Mouse (Mus musculus) erythroid progenitor cell, adult 5-6 weeks (primary cell): ENCODE data around the gene Hyal2. TPM values are rescaled to one million over a fixed set of nuclear protein-coding genes. Genes with fewer than 3 reads are reported as not detected.

Experiments
- ATAC-seq: replicated peaks from 2 replicates; pipeline ENCODE4 v1.8.0; 2016; ENCODE audit warnings: moderate number of reproducible peaks, mild to moderate bottlenecking, moderate TSS enrichment, inconsistent platforms; ENCODE audit not compliant: poor library complexity, low FRiP score, severe bottlenecking
- total RNA-seq, 2 experiments: library from RNA; stranded (forward) in 1 of 2; stranded (reverse) in 1 of 2; fragments of 150-400 nt in 1 of 2; fragments of 186-747, 209-891 nt in 1 of 2; gene quantifications; 2 replicates each; pipeline versions ENCODE4 v1.2.3 to v1.2.4; 2015 to 2017; ENCODE audit warnings: low replicate concordance in 2 of 2

Gene Hyal2
- total RNA-seq, 2 experiments from 2014 or later: 0.30 to 2.5 TPM

DNA sequence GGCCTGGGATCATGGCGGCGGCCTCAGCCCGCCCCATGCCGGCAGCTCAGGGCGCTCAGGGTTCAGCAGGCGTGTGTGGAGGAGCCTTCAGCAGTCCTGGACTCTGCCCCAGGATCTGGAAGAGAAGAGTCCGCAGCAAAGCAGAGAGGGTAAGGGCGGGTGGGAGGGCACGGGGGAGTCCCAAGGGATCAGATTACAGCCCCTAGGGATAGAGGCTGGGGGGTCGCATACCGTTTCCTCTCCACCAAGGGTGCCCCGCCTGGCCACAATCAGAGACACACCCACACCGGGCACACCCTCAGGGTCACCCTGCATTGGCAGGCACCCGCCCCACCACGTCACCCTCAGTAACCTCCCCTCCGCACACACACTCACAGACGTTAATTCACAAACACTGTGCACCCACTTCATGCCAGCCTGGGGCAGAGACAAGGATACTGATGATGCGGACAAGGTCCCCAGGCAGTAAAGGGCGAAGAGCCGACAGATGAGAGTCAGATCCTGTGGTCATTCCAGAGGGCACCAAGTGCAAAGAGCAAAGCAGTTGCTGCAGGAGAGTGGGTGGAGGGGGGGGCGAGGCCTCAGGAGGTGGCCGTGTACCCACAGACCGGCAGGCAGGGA lies 37.4 kb downstream of the Hyal2 start:
- ATAC-seq: no peak

DNA sequence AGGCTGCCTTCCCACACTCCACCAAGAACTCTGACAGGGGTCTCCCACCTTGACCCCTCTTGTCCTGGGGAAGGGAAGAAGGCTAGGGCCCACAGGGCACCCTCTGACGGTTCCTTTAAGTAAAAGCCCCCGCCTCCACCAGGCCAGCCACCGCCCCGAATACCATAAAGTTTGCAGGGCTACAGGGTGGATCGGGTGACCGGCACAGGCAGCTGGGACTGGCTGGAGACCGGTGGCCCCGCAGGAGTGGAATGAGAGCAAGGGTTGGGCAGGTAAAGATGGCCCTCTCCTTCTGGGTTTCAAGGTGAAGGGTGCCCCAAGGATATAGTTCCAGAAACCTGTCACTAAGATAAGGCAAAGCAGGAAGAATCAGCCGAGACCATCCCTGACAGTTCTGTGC lies 38.8 kb downstream of the Hyal2 start:
- no peak for ATAC-seq

DNA sequence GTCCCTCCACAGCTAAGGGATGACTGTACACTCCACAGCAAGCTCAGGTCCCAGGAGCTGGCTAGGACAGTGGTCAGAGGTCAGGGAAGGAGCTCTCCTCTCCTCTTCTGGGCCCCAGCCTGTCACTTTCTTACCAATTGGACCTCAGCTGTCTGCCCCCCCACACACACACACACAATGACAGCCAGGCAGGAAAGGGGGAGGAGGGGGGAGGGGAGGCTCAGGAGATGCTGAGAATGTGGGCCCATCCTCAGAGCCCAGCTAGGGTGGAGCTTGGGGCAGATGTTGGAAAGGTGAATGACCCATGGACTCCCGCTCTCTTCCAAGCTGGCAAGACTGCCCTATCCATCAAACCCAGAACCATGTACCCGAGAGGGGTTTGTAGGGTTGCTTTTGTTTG lies 39.3 kb downstream of the Hyal2 start:
- ATAC-seq: no peak

GRCm38 (mm10) chr9:107607653-107608245 lies 40.0 kb downstream of the Hyal2 start:
- ATAC-seq: no peak

GRCm38 (mm10) chr9:107608741-107609432 lies 41.1 kb downstream of the Hyal2 start, which contains the start of gene Sema3b:
Sema3b (minus strand) TSS chr9:107609229.
- no peak for ATAC-seq

- ATAC-seq: no peak
Observed at GRCm38 (mm10) chr9:107609433-107609830, 41.7 kb downstream of the Hyal2 start.

DNA sequence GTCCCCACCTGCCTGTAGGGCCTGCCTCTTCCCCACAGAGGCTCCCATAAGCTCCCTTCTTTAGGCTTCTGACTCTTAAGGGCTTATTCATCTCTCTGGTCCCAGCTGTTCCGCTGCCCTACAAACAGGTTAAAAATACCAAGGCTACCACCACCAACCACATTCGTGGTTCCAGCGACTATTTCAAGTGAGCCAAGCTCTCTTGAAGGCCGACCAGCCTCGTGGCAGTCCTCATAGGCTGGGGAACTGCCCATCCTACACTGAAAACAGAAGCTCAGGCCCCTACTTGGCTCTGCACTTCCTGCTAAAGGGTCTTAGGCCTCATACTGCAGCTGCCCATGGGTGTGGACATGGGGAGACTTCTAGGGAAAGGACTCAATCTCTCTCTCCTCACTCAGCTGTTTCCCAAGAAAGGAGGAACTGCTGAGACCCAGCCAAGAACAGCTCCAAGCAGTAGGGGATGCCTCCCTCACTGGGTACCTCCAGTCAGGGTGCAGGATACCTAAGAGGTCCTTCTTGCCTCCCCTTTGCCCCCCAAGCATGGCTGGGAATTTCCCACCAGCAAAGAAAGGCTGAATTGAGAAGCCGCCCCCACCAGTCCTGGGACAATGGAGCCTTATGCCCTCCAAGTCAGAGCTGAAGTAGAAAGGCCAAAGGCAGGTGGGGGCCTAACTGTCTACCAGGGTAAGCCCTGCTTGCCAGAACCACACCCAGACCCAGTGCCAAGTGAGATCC lies 43.9 kb downstream of the Hyal2 start:
- no peak for ATAC-seq

DNA sequence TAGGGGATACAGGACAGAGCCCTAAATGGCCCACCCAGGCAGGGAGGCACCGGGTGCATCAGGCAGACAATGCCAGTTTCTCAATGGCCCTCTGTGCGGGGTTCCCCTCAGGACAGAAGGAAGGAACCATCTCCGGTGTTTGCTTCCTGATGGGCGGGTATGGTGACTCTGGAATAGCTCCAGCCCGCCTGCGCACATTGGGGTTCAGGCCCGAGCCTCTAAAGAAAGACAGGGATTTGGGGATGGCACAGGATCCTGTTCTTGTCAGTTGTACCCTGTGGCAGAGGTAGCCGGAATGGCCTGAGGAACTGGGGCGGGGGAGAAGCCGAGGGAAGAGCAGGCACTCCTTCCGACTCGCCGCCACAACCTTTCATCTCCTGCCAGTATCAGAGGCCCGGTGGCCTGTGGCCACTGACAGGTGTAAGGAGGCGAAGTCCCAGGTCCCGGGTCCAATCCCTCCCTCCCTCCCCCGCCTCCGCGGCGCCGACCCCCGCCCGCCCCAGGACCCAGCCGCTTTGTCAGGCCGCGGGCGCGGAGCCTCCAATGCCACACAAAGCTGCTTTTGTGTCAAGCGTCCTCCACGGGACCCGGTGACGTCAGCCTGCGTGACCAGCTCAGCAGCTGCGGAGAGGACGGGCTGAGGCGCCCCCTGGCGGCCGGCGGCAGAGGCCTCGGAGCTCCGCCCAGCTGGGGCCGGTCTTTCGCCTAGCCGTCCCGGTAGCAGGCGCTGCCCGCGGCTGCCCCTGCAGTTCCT lies 44.6 kb downstream of the Hyal2 start:
- ATAC-seq: peak; percentile 91

DNA sequence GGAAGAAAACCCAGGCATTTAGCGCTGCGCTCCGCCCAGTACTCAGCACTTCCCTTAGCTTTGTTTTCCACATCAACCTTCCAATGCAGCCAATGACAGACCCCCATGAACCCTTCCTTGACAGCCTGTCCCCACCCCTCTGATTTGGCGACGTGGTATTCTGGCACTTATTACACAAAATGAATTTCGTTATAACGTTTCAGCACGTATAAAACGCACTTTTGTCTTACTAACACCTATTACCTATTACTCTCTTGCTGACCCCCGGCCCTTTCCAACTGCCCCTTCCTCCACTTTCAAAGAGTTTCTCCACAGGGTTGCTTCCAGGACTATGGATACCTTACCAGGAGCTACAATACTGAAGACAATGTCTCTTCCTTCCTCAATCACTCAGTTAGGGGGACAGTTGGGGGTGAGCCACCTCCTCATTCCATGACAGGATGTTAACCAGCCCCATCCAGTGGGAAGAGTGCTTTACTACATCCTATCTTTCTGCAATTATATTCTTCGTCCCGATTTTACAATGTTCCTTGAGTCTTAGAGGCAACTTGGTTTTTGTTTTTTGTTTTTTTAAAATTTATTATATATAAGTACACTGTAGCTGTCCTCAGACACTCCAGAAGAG lies 45.3 kb downstream of the Hyal2 start:
- no peak for ATAC-seq

DNA sequence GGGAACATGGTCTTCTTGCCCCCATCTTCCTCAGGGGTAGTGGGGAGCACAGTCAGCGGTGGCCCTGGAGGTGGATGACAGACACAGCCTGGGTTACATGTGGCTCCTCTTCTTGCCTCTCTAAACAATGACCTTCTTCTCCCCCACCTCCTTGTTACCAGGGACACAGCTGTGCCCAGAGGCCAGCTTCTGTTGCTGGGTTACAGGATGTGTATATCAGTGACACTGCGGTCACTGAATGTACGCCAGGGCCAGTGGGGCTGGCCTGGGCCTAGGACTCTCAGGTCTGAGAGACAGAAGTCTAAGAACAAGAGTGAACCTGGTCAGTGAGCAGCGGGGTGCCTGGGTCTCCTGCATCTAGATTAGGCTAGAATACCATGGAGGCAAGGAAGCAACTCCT lies 47.3 kb downstream of the Hyal2 start:
- no peak for ATAC-seq

- ATAC-seq: no peak
Observed at GRCm38 (mm10) chr9:107617461-107617860, 49.7 kb downstream of the Hyal2 start.

GRCm38 (mm10) chr9:107618098-107618497 lies 50.4 kb downstream of the Hyal2 start:
- no peak for ATAC-seq

DNA sequence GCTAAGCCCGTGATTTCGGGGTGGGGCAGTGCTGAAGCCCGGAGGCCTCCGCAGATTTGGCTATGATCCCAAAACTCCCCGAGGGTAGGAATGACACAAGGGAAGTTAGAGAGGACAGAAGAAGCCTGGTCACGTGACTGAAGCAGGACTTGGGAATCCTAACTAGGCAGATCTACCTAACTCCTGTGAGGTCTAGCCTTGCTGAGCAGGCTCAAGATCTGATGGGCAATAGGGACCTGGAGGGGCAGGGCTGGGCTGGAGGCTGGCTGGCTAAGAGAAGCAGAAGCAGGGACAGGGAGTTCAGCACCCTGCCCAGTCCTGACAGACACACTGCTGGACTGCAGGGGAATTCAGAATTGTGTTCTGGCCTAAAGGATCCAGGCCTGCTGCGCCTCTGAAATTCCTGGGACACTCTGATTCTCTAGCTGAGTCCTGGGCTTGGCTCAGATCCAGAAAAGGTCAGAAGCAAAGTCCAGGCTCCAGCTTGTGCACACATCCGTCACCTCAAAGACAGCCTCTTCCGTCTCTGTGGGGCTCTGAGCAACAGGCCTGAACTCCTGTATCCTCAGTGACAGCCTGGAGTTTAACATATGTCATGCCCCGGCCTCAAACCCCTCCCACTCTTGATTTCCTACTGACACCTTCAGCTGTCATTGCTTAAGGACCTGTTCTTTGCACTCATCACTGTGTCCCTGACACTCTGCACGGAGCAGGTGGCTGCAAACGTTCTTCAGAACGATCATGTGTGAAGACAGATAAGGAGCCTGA lies 51.2 kb downstream of the Hyal2 start:
- ATAC-seq: no peak

- no peak for ATAC-seq
Observed at GRCm38 (mm10) chr9:107619546-107619879, 51.8 kb downstream of the Hyal2 start.

- ATAC-seq: no peak
Observed at GRCm38 (mm10) chr9:107620954-107621353, 53.2 kb downstream of the Hyal2 start.
